Mouse (Mus musculus): Measurements from ENCODE around the gene Klhdc1. TPM values are rescaled to one million over a fixed set of nuclear protein-coding genes. Genes with fewer than 3 reads are reported as not detected.

The Klhdc1 gene
- polyA plus RNA-seq, 2 experiments, result 3.3 to 3.6 TPM

DNA sequence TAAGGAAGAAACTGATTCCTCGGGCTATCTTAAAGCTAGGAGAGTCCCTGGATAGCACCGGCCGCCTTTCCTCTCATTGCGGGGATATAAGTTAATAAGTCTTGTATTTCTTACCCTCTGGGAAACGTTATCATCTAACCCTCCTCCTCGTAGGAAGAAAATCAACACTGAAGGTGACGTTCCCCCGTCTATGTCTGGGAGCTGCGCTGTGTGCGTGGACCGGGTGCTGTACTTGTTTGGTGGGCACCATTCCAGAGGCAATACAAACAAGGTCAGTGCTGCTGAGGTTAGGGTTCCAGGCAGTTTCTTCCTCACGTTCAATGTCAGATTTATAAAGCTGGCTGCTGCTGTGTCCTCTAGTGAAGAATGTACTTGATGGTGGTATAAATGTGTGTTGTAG, 61.2 kb downstream of the Klhdc1 start:
- no peak overlapping the region for H3K9ac ChIP-seq (replicated peaks)
- H3K36me3 ChIP-seq (replicated peaks; ENCODE audit: control insufficient read depth, insufficient read depth, low read depth), result peaks cover 60% of the 10 kb centered on the region
- H3K4me1 ChIP-seq (replicated peaks; ENCODE audit: control insufficient read depth in 2 of 2, insufficient read depth in 2 of 2, low read length in 1 of 2), result peaks cover 11 to 14% of the 10 kb centered on the region in 2 experiments
- no peak for ATAC-seq (ENCODE audit: insufficient read depth)
- TF ChIP-seq CTCF (IDR thresholded peaks at IDR 0.05; ENCODE audit: low read depth) (no peak), EP300 (IDR thresholded peaks at IDR 0.05; ENCODE audit: low read depth) (no peak)
- no peak for DNase-seq (ENCODE audit: low read depth in 3 of 3, low spot score in 3 of 3)
- H3K27ac ChIP-seq, result no peak overlapping the region
- H3K9me3 ChIP-seq (ENCODE audit: control insufficient read depth, low read length), result no peaks in the 10 kb centered on the region
- no peaks in the 10 kb centered on the region for H3K27me3 ChIP-seq (ENCODE audit: control insufficient read depth, insufficient read depth, low read length)
- 89% methylated on average over 12 of the region's 12 CpGs for WGBS (ENCODE audit: insufficient replicate concordance)
- H3K4me2 ChIP-seq (ENCODE audit: low read depth), result no peak overlapping the region
- no peak overlapping the region for H3K4me3 ChIP-seq (ENCODE audit: insufficient read depth in 1 of 2, low read depth in 2 of 2, low read length in 2 of 2)

DNA sequence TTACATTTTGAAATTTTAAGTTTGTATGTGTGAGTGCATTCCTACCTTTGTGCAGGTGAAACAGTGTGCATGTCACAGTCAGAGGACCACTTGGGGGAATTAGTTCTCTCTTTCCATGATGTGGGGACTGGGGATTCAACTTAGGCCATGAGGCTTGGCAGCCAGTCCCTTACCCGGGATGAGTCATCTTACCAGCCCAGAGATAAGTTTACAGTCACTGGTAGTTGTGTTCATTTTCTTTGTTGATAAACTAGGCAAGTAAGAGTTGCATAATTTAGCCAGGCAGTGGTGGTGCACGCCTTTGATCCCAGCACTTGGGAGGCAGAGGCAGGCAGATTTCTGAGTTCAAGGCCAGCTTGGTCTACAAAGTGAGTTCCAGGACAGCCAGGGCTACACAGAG, 63.1 kb downstream of the Klhdc1 start:
- ATAC-seq (ENCODE audit: insufficient read depth), result no peak
- Histone ChIP-seq H3K27ac (no peak overlapping the region), H3K4me1 (replicated peaks; ENCODE audit: control insufficient read depth in 2 of 2, insufficient read depth in 2 of 2, low read length in 1 of 2) (peaks cover 1 to 2% of the 10 kb centered on the region in 2 experiments; a peak in 3 of 4 replicates), H3K9ac (replicated peaks) (no peak overlapping the region), H3K9me3 (ENCODE audit: control insufficient read depth, low read length) (no peaks in the 10 kb centered on the region), H3K4me2 (ENCODE audit: low read depth) (no peak overlapping the region), H3K4me3 (ENCODE audit: insufficient read depth in 1 of 2, low read depth in 2 of 2, low read length in 2 of 2) (no peak overlapping the region), H3K27me3 (ENCODE audit: control insufficient read depth, insufficient read depth, low read length) (no peaks in the 10 kb centered on the region), H3K36me3 (replicated peaks; ENCODE audit: control insufficient read depth, insufficient read depth, low read depth) (peaks cover 79% of the 10 kb centered on the region)
- DNase-seq (ENCODE audit: low read depth in 3 of 3, low spot score in 3 of 3), result no peak
- TF ChIP-seq CTCF (IDR thresholded peaks at IDR 0.05; ENCODE audit: low read depth), result no peak
- TF ChIP-seq EP300 (IDR thresholded peaks at IDR 0.05; ENCODE audit: low read depth), result no peak
- 63% methylated on average over 2 of the region's 2 CpGs for WGBS (ENCODE audit: insufficient replicate concordance)

DNA sequence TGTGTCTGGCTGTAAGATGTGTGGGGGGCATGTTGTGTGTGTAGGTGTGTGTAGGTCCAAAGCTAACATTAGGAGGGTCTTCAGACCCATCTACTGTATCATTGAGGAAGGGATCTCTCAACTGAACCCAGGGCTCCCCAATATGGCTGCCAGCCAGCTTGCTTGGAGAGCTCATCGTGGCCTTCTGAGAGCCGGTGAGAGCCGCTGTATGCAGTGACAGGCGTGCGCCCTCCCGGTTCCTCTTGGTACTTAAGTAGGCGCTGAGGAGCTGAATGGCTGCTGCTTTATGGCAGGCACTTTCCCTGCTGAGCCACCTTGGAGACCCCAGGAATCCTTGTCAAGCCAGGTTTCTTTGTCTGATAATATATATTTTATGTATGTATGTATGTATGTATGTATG, 65.4 kb downstream of the Klhdc1 start:
- ATAC-seq (ENCODE audit: insufficient read depth), result no peak
- no peak for DNase-seq (ENCODE audit: low read depth in 3 of 3, low spot score in 3 of 3)
- no peak overlapping the region for H3K9ac ChIP-seq (replicated peaks)
- no peak overlapping the region for H3K4me2 ChIP-seq (ENCODE audit: low read depth)
- WGBS (ENCODE audit: insufficient replicate concordance), result 95% methylated on average over 7 of the region's 7 CpGs
- TF ChIP-seq EP300 (IDR thresholded peaks at IDR 0.05; ENCODE audit: low read depth) (no peak), CTCF (IDR thresholded peaks at IDR 0.05; ENCODE audit: low read depth) (no peak)
- H3K4me1 ChIP-seq (replicated peaks; ENCODE audit: control insufficient read depth in 2 of 2, insufficient read depth in 2 of 2, low read length in 1 of 2), result no peaks in the 10 kb centered on the region
- no peak overlapping the region for H3K4me3 ChIP-seq (ENCODE audit: insufficient read depth in 1 of 2, low read depth in 2 of 2, low read length in 2 of 2)
- H3K27ac ChIP-seq, result no peak overlapping the region
- H3K9me3 ChIP-seq (ENCODE audit: control insufficient read depth, low read length), result no peaks in the 10 kb centered on the region
- peaks cover 95% of the 10 kb centered on the region for H3K36me3 ChIP-seq (replicated peaks; ENCODE audit: control insufficient read depth, insufficient read depth, low read depth)
- no peaks in the 10 kb centered on the region for H3K27me3 ChIP-seq (ENCODE audit: control insufficient read depth, insufficient read depth, low read length)

DNA sequence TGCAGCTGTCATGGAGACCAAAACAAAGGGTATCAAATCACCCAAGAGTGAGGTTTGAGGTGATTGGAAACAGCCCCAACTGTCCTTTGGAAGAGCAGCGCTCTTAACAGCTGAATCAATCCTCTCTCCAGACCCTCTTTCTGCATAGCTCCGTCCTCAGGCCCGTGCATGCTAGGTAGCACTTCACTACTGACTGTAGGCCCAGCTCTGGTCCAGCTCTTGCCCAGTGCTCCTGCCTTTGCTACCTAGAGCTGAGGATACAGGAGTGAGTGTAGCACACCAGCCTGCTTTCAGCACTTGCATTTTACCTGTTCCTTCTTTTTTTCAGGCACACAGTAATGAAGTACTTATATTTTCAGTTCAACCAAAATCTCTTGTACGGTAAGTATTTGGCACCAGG, 68.7 kb downstream of the Klhdc1 start:
- DNase-seq (ENCODE audit: low read depth in 3 of 3, low spot score in 3 of 3) (no peak), ATAC-seq (ENCODE audit: insufficient read depth) (no peak)
- no peak for TF ChIP-seq EP300 (IDR thresholded peaks at IDR 0.05; ENCODE audit: low read depth)
- no peak for TF ChIP-seq CTCF (IDR thresholded peaks at IDR 0.05; ENCODE audit: low read depth)
- H3K27ac ChIP-seq, result no peak overlapping the region
- peaks cover 90% of the 10 kb centered on the region for H3K36me3 ChIP-seq (replicated peaks; ENCODE audit: control insufficient read depth, insufficient read depth, low read depth)
- no peaks in the 10 kb centered on the region for H3K27me3 ChIP-seq (ENCODE audit: control insufficient read depth, insufficient read depth, low read length)
- no peak overlapping the region for H3K4me3 ChIP-seq (ENCODE audit: insufficient read depth in 1 of 2, low read depth in 2 of 2, low read length in 2 of 2)
- H3K9me3 ChIP-seq (ENCODE audit: control insufficient read depth, low read length), result no peaks in the 10 kb centered on the region
- no peak overlapping the region for H3K4me2 ChIP-seq (ENCODE audit: low read depth)
- no peaks in the 10 kb centered on the region for H3K4me1 ChIP-seq (replicated peaks; ENCODE audit: control insufficient read depth in 2 of 2, insufficient read depth in 2 of 2, low read length in 1 of 2)
- WGBS (ENCODE audit: insufficient replicate concordance), result 96% methylated on average over 4 of the region's 4 CpGs
- no peak overlapping the region for H3K9ac ChIP-seq (replicated peaks)

DNA sequence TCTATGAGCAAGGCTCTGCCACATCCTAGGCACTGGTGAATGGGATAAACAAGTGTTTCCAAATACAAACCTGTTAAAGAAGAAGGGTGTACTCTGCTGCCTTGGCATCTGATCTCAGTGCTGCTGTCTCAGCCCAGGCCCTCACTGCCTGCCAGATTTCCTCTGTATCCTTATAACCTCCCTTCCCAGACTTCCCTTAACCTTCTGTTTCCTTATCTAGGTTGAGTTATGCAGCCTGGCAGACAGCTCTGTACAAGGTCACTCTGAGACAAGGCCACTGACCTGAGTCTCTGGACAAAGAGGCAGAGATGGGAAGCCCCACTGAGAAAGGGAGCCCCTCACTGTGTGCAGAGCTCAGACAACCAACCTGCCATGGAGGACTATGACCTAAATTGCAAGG, 77.5 kb downstream of the Klhdc1 start:
- no peak overlapping the region for H3K4me2 ChIP-seq (ENCODE audit: low read depth)
- no peak overlapping the region for H3K4me3 ChIP-seq (ENCODE audit: insufficient read depth in 1 of 2, low read depth in 2 of 2, low read length in 2 of 2)
- no peaks in the 10 kb centered on the region for H3K9me3 ChIP-seq (ENCODE audit: control insufficient read depth, low read length)
- H3K27me3 ChIP-seq (ENCODE audit: control insufficient read depth, insufficient read depth, low read length), result no peaks in the 10 kb centered on the region
- H3K9ac ChIP-seq (replicated peaks), result no peak overlapping the region
- H3K4me1 ChIP-seq (replicated peaks; ENCODE audit: control insufficient read depth in 2 of 2, insufficient read depth in 2 of 2, low read length in 1 of 2), result no peaks in the 10 kb centered on the region
- H3K27ac ChIP-seq, result no peak overlapping the region
- peaks cover 51% of the 10 kb centered on the region for H3K36me3 ChIP-seq (replicated peaks; ENCODE audit: control insufficient read depth, insufficient read depth, low read depth)
- DNase-seq (ENCODE audit: low read depth in 3 of 3, low spot score in 3 of 3), result no peak
- TF ChIP-seq EP300 (IDR thresholded peaks at IDR 0.05; ENCODE audit: low read depth) (no peak), CTCF (IDR thresholded peaks at IDR 0.05; ENCODE audit: low read depth) (no peak)
- ATAC-seq (ENCODE audit: insufficient read depth), result no peak
